Mouse (Mus musculus): ENCODE data around the gene Zfp36l1. TPM values are rescaled to one million over a fixed set of nuclear protein-coding genes. Genes with fewer than 3 reads are reported as not detected.

Zfp36l1 gene
- polyA plus RNA-seq, 1 experiment from 2014 or later = 160 TPM

DNA sequence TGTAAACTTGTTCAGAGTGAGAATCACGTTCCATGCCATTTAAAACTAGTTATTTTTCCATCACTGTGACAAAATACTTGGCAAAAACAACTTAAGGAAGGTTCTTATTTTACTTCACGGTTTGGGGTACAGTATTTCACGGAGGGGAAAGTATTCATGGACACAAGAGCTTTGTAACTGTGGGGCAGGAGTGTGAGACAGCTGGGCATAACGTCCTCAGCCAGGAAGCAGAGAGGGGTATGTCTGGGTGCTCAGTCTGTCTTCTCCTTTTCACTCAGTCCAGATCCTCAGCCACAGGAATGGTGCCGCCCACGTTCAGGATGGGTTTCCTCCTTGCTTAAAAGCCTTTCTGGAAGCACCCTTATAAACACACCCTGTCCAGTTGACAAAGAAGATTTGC lies 16.1 kb downstream of the Zfp36l1 start:
- Histone ChIP-seq H3K9me3 (replicated peaks; ENCODE audit: control insufficient read depth, low read length) (no peaks in the 10 kb centered on the region), H3K27me3 (ENCODE audit: control insufficient read depth, insufficient read depth, low read length) (no peaks in the 10 kb centered on the region), H3K36me3 (replicated peaks; ENCODE audit: control insufficient read depth, insufficient read depth, low read depth, low read length) (no peaks in the 10 kb centered on the region), H3K4me2 (ENCODE audit: low read depth, low read length) (no peak overlapping the region), H3K9ac (replicated peaks; ENCODE audit: low read length) (no peak overlapping the region), H3K4me3 (ENCODE audit: low read depth, low read length) (no peak overlapping the region), H3K27ac (replicated peaks; ENCODE audit: low read depth, low read length) (no peak overlapping the region), H3K4me1 (ENCODE audit: control insufficient read depth, insufficient read depth, low read length) (no peaks in the 10 kb centered on the region)
- ATAC-seq (replicated peaks; ENCODE audit: insufficient number of reproducible peaks, low FRiP score, low TSS enrichment, low read depth) = no peak
- 79% methylated on average over 6 of the region's 6 CpGs for WGBS
- DNase-seq (ENCODE audit: low spot score) = no peak

- ATAC-seq (replicated peaks; ENCODE audit: insufficient number of reproducible peaks, low FRiP score, low TSS enrichment, low read depth) (no peak), DNase-seq (ENCODE audit: low spot score) (no peak)
- Histone ChIP-seq H3K4me2 (ENCODE audit: low read depth, low read length) (no peak overlapping the region), H3K27me3 (ENCODE audit: control insufficient read depth, insufficient read depth, low read length) (no peaks in the 10 kb centered on the region), H3K36me3 (replicated peaks; ENCODE audit: control insufficient read depth, insufficient read depth, low read depth, low read length) (no peaks in the 10 kb centered on the region), H3K9ac (replicated peaks; ENCODE audit: low read length) (no peak overlapping the region), H3K27ac (replicated peaks; ENCODE audit: low read depth, low read length) (no peak overlapping the region), H3K9me3 (replicated peaks; ENCODE audit: control insufficient read depth, low read length) (no peaks in the 10 kb centered on the region), H3K4me3 (ENCODE audit: low read depth, low read length) (no peak overlapping the region), H3K4me1 (ENCODE audit: control insufficient read depth, insufficient read depth, low read length) (no peaks in the 10 kb centered on the region)
Observed at GRCm38 (mm10) chr12:80092787-80093186, 20.0 kb downstream of the Zfp36l1 start.

GRCm38 (mm10) chr12:80091080-80091479 lies 21.7 kb downstream of the Zfp36l1 start:
- H3K4me3 ChIP-seq (ENCODE audit: low read depth, low read length) = no peak overlapping the region
- no peak overlapping the region for H3K4me2 ChIP-seq (ENCODE audit: low read depth, low read length)
- H3K27me3 ChIP-seq (ENCODE audit: control insufficient read depth, insufficient read depth, low read length) = no peaks in the 10 kb centered on the region
- H3K27ac ChIP-seq (replicated peaks; ENCODE audit: low read depth, low read length) = no peak overlapping the region
- WGBS = 34% methylated on average over 8 of the region's 8 CpGs
- DNase-seq (ENCODE audit: low spot score) (peak; percentile 20), ATAC-seq (replicated peaks; ENCODE audit: insufficient number of reproducible peaks, low FRiP score, low TSS enrichment, low read depth) (no peak)
- H3K4me1 ChIP-seq (ENCODE audit: control insufficient read depth, insufficient read depth, low read length) = no peaks in the 10 kb centered on the region
- H3K9ac ChIP-seq (replicated peaks; ENCODE audit: low read length) = no peak overlapping the region
- no peaks in the 10 kb centered on the region for H3K9me3 ChIP-seq (replicated peaks; ENCODE audit: control insufficient read depth, low read length)
- H3K36me3 ChIP-seq (replicated peaks; ENCODE audit: control insufficient read depth, insufficient read depth, low read depth, low read length) = no peaks in the 10 kb centered on the region

- no peaks in the 10 kb centered on the region for H3K27me3 ChIP-seq (ENCODE audit: control insufficient read depth, insufficient read depth, low read length)
- no peak overlapping the region for H3K9ac ChIP-seq (replicated peaks; ENCODE audit: low read length)
- no peak overlapping the region for H3K27ac ChIP-seq (replicated peaks; ENCODE audit: low read depth, low read length)
- no peak for DNase-seq (ENCODE audit: low spot score)
- no peak overlapping the region for H3K4me3 ChIP-seq (ENCODE audit: low read depth, low read length)
- no peaks in the 10 kb centered on the region for H3K36me3 ChIP-seq (replicated peaks; ENCODE audit: control insufficient read depth, insufficient read depth, low read depth, low read length)
- no peaks in the 10 kb centered on the region for H3K9me3 ChIP-seq (replicated peaks; ENCODE audit: control insufficient read depth, low read length)
- WGBS = 68% methylated on average over 5 of the region's 5 CpGs
- no peak for ATAC-seq (replicated peaks; ENCODE audit: insufficient number of reproducible peaks, low FRiP score, low TSS enrichment, low read depth)
- H3K4me2 ChIP-seq (ENCODE audit: low read depth, low read length) = no peak overlapping the region
- H3K4me1 ChIP-seq (ENCODE audit: control insufficient read depth, insufficient read depth, low read length) = no peaks in the 10 kb centered on the region
Observed at GRCm38 (mm10) chr12:80090529-80090928, 22.3 kb downstream of the Zfp36l1 start.

- 92% methylated on average over 4 of the region's 4 CpGs for WGBS
- Histone ChIP-seq H3K27ac (replicated peaks; ENCODE audit: low read depth, low read length) (no peak overlapping the region), H3K27me3 (ENCODE audit: control insufficient read depth, insufficient read depth, low read length) (no peaks in the 10 kb centered on the region), H3K4me3 (ENCODE audit: low read depth, low read length) (no peak overlapping the region), H3K36me3 (replicated peaks; ENCODE audit: control insufficient read depth, insufficient read depth, low read depth, low read length) (no peaks in the 10 kb centered on the region), H3K9ac (replicated peaks; ENCODE audit: low read length) (no peak overlapping the region), H3K4me2 (ENCODE audit: low read depth, low read length) (no peak overlapping the region), H3K9me3 (replicated peaks; ENCODE audit: control insufficient read depth, low read length) (no peaks in the 10 kb centered on the region), H3K4me1 (ENCODE audit: control insufficient read depth, insufficient read depth, low read length) (peaks cover 5% of the 10 kb centered on the region)
- no peak for ATAC-seq (replicated peaks; ENCODE audit: insufficient number of reproducible peaks, low FRiP score, low TSS enrichment, low read depth)
- no peak for DNase-seq (ENCODE audit: low spot score)
Observed at GRCm38 (mm10) chr12:80088143-80088542, 24.7 kb downstream of the Zfp36l1 start.

- no peak overlapping the region for H3K4me2 ChIP-seq (ENCODE audit: low read depth, low read length)
- no peak overlapping the region for H3K4me3 ChIP-seq (ENCODE audit: low read depth, low read length)
- ATAC-seq (replicated peaks; ENCODE audit: insufficient number of reproducible peaks, low FRiP score, low TSS enrichment, low read depth) = no peak
- H3K9ac ChIP-seq (replicated peaks; ENCODE audit: low read length) = no peak overlapping the region
- no peak overlapping the region for H3K27ac ChIP-seq (replicated peaks; ENCODE audit: low read depth, low read length)
- 32% methylated on average over 7 of the region's 7 CpGs for WGBS
- DNase-seq (ENCODE audit: low spot score) = peak; percentile 41
- no peaks in the 10 kb centered on the region for H3K9me3 ChIP-seq (replicated peaks; ENCODE audit: control insufficient read depth, low read length)
- peaks cover 8% of the 10 kb centered on the region for H3K4me1 ChIP-seq (ENCODE audit: control insufficient read depth, insufficient read depth, low read length)
- no peaks in the 10 kb centered on the region for H3K36me3 ChIP-seq (replicated peaks; ENCODE audit: control insufficient read depth, insufficient read depth, low read depth, low read length)
- no peaks in the 10 kb centered on the region for H3K27me3 ChIP-seq (ENCODE audit: control insufficient read depth, insufficient read depth, low read length)
Observed at GRCm38 (mm10) chr12:80084446-80085112, 28.2 kb downstream of the Zfp36l1 start.

DNA sequence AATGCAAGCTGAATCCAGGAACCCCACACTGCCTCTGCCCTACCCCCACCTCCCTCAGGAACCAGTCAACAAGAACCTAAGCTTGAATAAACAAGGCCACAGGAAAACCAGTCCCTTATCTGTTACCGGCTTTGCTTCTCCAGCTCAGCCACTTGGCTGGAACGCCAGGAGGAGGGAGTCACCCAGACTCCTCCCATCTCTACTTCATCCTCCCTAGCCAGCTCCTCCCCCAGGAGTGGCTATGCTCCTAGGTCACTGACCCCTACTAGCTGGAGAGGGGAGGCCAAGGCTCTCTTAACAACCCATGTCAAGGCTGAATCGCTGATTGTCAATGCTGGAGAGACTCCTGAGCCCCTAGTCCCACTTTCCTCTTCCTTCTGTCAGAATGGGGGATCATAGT lies 28.9 kb downstream of the Zfp36l1 start:
- WGBS = 7% methylated on average over 3 of the region's 3 CpGs
- Histone ChIP-seq H3K4me3 (ENCODE audit: low read depth, low read length) (no peak overlapping the region), H3K4me2 (ENCODE audit: low read depth, low read length) (no peak overlapping the region), H3K27me3 (ENCODE audit: control insufficient read depth, insufficient read depth, low read length) (no peaks in the 10 kb centered on the region), H3K9me3 (replicated peaks; ENCODE audit: control insufficient read depth, low read length) (no peaks in the 10 kb centered on the region), H3K27ac (replicated peaks; ENCODE audit: low read depth, low read length) (no peak overlapping the region), H3K9ac (replicated peaks; ENCODE audit: low read length) (no peak overlapping the region), H3K4me1 (ENCODE audit: control insufficient read depth, insufficient read depth, low read length) (peaks cover 8% of the 10 kb centered on the region), H3K36me3 (replicated peaks; ENCODE audit: control insufficient read depth, insufficient read depth, low read depth, low read length) (no peaks in the 10 kb centered on the region)
- ATAC-seq (replicated peaks; ENCODE audit: insufficient number of reproducible peaks, low FRiP score, low TSS enrichment, low read depth) (peak; percentile 20; the same call in 1 of the 2 replicates), DNase-seq (ENCODE audit: low spot score) (peak; percentile 22)

- Histone ChIP-seq H3K27ac (replicated peaks; ENCODE audit: low read depth, low read length) (peak overlapping the region; percentile 53; the same call in 1 of the 2 replicates), H3K4me3 (ENCODE audit: low read depth, low read length) (no peak overlapping the region), H3K9me3 (replicated peaks; ENCODE audit: control insufficient read depth, low read length) (no peaks in the 10 kb centered on the region), H3K4me2 (ENCODE audit: low read depth, low read length) (no peak overlapping the region), H3K4me1 (ENCODE audit: control insufficient read depth, insufficient read depth, low read length) (peaks cover 8% of the 10 kb centered on the region), H3K9ac (replicated peaks; ENCODE audit: low read length) (no peak overlapping the region), H3K27me3 (ENCODE audit: control insufficient read depth, insufficient read depth, low read length) (no peaks in the 10 kb centered on the region), H3K36me3 (replicated peaks; ENCODE audit: control insufficient read depth, insufficient read depth, low read depth, low read length) (no peaks in the 10 kb centered on the region)
- ATAC-seq (replicated peaks; ENCODE audit: insufficient number of reproducible peaks, low FRiP score, low TSS enrichment, low read depth) (no peak; the same call in 1 of the 2 replicates), DNase-seq (ENCODE audit: low spot score) (no peak)
- WGBS = 62% methylated on average over 7 of the region's 7 CpGs
Observed at GRCm38 (mm10) chr12:80083133-80083821, 29.5 kb downstream of the Zfp36l1 start.

All from embryonic facial prominence, embryonic 11.5 days (tissue).